8 mouse cellular contexts compared by ENCODE assay signal in the genomic region with DNA sequence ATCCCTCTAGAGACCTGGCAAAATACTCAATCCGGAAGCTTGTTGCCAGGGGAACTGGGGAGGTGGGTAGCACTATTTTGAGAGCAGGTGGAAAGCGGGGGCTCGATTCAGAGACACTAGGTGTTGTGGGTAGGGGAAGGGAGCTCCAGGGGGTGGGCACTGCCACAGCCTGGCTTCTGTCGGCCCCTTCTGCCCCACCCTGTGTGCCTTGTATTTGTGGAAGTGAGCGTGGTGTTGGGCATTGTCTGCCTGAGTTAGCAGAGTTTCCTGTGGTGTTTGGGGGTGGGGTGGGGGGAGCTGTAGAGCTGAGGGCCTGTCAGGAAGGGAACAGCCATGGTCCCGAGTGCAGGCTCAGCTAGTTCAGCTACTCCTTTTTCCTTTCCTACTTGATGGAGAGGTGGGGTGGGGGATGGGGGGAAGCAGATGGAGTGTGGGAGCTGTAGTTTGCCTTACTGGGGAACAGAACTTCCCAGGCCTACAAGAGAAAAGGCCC. TPM values are rescaled to one million over a fixed set of nuclear protein-coding genes. Genes with fewer than 3 reads are reported as not detected.
DNase-seq lines count a peak whose midpoint lies in the region; ATAC-seq lines count a peak whose summit lies in the region.
"Had no signal": no experiment of that assay in that cellular context is flagged by ENCODE, and none has a peak within 500 bp of the region (broad histone marks: within the 10 kb centered on the region; RNA-seq: fewer than 3 reads in every experiment).

No protein-coding gene starts in this region.

- H3K9ac ChIP-seq in heart, embryonic 14.5 days (ENCODE audit: low read length), result no peak overlapping the region
- H3K9ac ChIP-seq in liver, embryonic 13.5 days, result no peak overlapping the region

- H3K9me3 ChIP-seq in megakaryocyte, embryonic 14.5 days, result no peaks in the 10 kb centered on the region
- no peaks in the 10 kb centered on the region for H3K9me3 ChIP-seq in heart, embryonic 14.5 days (ENCODE audit: control insufficient read depth, low read length)
- H3K9me3 ChIP-seq in liver, embryonic 13.5 days (replicated peaks), result no peaks in the 10 kb centered on the region

- no peaks in the 10 kb centered on the region for H3K27me3 ChIP-seq in megakaryocyte, embryonic 14.5 days (replicated peaks)
- no peaks in the 10 kb centered on the region for H3K27me3 ChIP-seq in heart, embryonic 14.5 days (ENCODE audit: control insufficient read depth, insufficient read depth, low read length)
- H3K27me3 ChIP-seq in liver, embryonic 13.5 days, result no peaks in the 10 kb centered on the region

- 45% methylated on average over 6 of the region's 6 CpGs for WGBS in heart, embryonic 14.5 days
- WGBS in liver, embryonic 13.5 days (ENCODE audit: insufficient replicate concordance), result 59% methylated on average over 6 of the region's 6 CpGs

- no peak for DNase-seq in liver, embryonic 13.5 days
- peak; percentile 88 for DNase-seq in telencephalon, adult 2 months (ENCODE audit: low read depth, low spot score)
- no peak for DNase-seq in testis, postnatal 10 days (ENCODE audit: low spot score)
- DNase-seq in ovary, postnatal 10 days (ENCODE audit: low spot score), result no peak

- peaks cover 98% of the 10 kb centered on the region for H3K4me1 ChIP-seq in megakaryocyte, embryonic 14.5 days
- H3K4me1 ChIP-seq in heart, embryonic 14.5 days (ENCODE audit: control insufficient read depth in 2 of 2, insufficient read depth in 2 of 2, low read length in 2 of 2), result peaks cover 52 to 77% of the 10 kb centered on the region in 2 experiments
- peaks cover 60% of the 10 kb centered on the region for H3K4me1 ChIP-seq in liver, embryonic 13.5 days (replicated peaks)

- H3K4me3 ChIP-seq in megakaryocyte, embryonic 14.5 days (replicated peaks), result peak overlapping the region; percentile 86
- no peak overlapping the region for H3K4me3 ChIP-seq in heart, embryonic 14.5 days (ENCODE audit: control insufficient read depth in 1 of 2, insufficient read depth in 1 of 2, low read depth in 1 of 2, low read length in 2 of 2)
- no peak overlapping the region for H3K4me3 ChIP-seq in liver, embryonic 13.5 days (replicated peaks)

- peak overlapping the region; percentile 43 to 69; a peak in 3 of 4 replicates for H3K27ac ChIP-seq in heart, embryonic 14.5 days (replicated peaks in 1 of 2; ENCODE audit: control insufficient read depth in 1 of 2, insufficient read depth in 1 of 2, low read depth in 2 of 2, low read length in 2 of 2)
- peak overlapping the region; percentile 45; the same call in 1 of the 2 replicates for H3K27ac ChIP-seq in liver, embryonic 13.5 days

- 0 out of 2 replicates have a peak overlapping the region, but pooled peaks have one; percentile 14 for H3K4me2 ChIP-seq in heart, embryonic 14.5 days (ENCODE audit: low read length)
- H3K4me2 ChIP-seq in liver, embryonic 13.5 days, result no peak overlapping the region

- H3K36me3 ChIP-seq in megakaryocyte, embryonic 14.5 days (replicated peaks; ENCODE audit: low read length), result peaks cover 90% of the 10 kb centered on the region
- peaks cover 91% of the 10 kb centered on the region for H3K36me3 ChIP-seq in heart, embryonic 14.5 days (ENCODE audit: control insufficient read depth, insufficient read depth, low read length)
- peaks cover 58% of the 10 kb centered on the region for H3K36me3 ChIP-seq in liver, embryonic 13.5 days

- ATAC-seq in megakaryocyte, adult 5-6 weeks (ENCODE audit: poor library complexity, severe bottlenecking), result no peak
- ATAC-seq in heart, embryonic 14.5 days (ENCODE audit: insufficient number of reproducible peaks, insufficient read depth, low FRiP score, low read depth), result peak; percentile 48
- ATAC-seq in liver, embryonic 13.5 days (ENCODE audit: low read depth), result no peak

RNA-seq across cellular contexts. Expression of a gene that starts 22.0 kb away (rescaled TPM):
- polyA plus RNA-seq in megakaryocyte, embryonic 14.5 days (2012; ENCODE audit: insufficient read depth, low replicate concordance), result not detected in 2 replicates
- total RNA-seq in megakaryocyte, adult 5-6 weeks (2015), result not detected in 2 replicates
- not detected in 2 replicates for total RNA-seq in megakaryocyte, adult 5-6 weeks (2017)
- not detected in 2 replicates for polyA plus RNA-seq in heart, embryonic 14.5 days (2014; fragmentation: Nextera tagmentation; extraction: Ambion mirVana)
- not detected in 2 replicates for polyA plus RNA-seq in liver, embryonic 13.5 days (2015; fragmentation: Nextera tagmentation; extraction: Ambion mirVana)
- polyA plus RNA-seq: limb, embryonic 11.5 days had no signal

RNA-seq across cellular contexts. Expression of a gene that starts 25.1 kb away (rescaled TPM):
- polyA plus RNA-seq in megakaryocyte, embryonic 14.5 days (2012; ENCODE audit: insufficient read depth, low replicate concordance), result 302 and 446 TPM in 2 replicates
- total RNA-seq in megakaryocyte, adult 5-6 weeks (2015), result 71.1 and 85.9 TPM in 2 replicates
- total RNA-seq in megakaryocyte, adult 5-6 weeks (2017), result 49.6 and 73.1 TPM in 2 replicates
- 92.6 and 94.2 TPM in 2 replicates for polyA plus RNA-seq in heart, embryonic 14.5 days (2014; fragmentation: Nextera tagmentation; extraction: Ambion mirVana)
- 16.4 and 17.9 TPM in 2 replicates for polyA plus RNA-seq in liver, embryonic 13.5 days (2015; fragmentation: Nextera tagmentation; extraction: Ambion mirVana)

RNA-seq across cellular contexts. Expression of a gene that starts 54.7 kb away (rescaled TPM):
- 5.5 and 6.0 TPM in 2 replicates for polyA plus RNA-seq in megakaryocyte, embryonic 14.5 days (2012; ENCODE audit: insufficient read depth, low replicate concordance)
- total RNA-seq in megakaryocyte, adult 5-6 weeks (2015), result 50.6 and 52.1 TPM in 2 replicates
- 53.4 and 56.1 TPM in 2 replicates for total RNA-seq in megakaryocyte, adult 5-6 weeks (2017)
- polyA plus RNA-seq in heart, embryonic 14.5 days (2014; fragmentation: Nextera tagmentation; extraction: Ambion mirVana), result 60.2 and 62.0 TPM in 2 replicates
- 23.8 and 29.9 TPM in 2 replicates for polyA plus RNA-seq in liver, embryonic 13.5 days (2015; fragmentation: Nextera tagmentation; extraction: Ambion mirVana)

RNA-seq across cellular contexts. Expression of a gene that starts 55.2 kb away (rescaled TPM):
- polyA plus RNA-seq in megakaryocyte, embryonic 14.5 days (2012; ENCODE audit: insufficient read depth, low replicate concordance), result 111 and 307 TPM in 2 replicates
- 207 and 216 TPM in 2 replicates for total RNA-seq in megakaryocyte, adult 5-6 weeks (2015)
- 93.2 and 107 TPM in 2 replicates for total RNA-seq in megakaryocyte, adult 5-6 weeks (2017)
- polyA plus RNA-seq in heart, embryonic 14.5 days (2014; fragmentation: Nextera tagmentation; extraction: Ambion mirVana), result 178 and 181 TPM in 2 replicates
- polyA plus RNA-seq in liver, embryonic 13.5 days (2015; fragmentation: Nextera tagmentation; extraction: Ambion mirVana), result 187 and 206 TPM in 2 replicates
